Mouse (Mus musculus) hindbrain, embryonic 14.5 days (tissue): Measurements from ENCODE around the gene Uba52. TPM values are rescaled to one million over a fixed set of nuclear protein-coding genes. Genes with fewer than 3 reads are reported as not detected.

Experiments used
- ATAC-seq: fragments of 200-750 bp; cut with Nextera tagmentation; 2 replicates; pipeline ENCODE4 v1.8.0; 2017; ENCODE audit warnings: moderate number of reproducible peaks, mild to moderate bottlenecking, moderate TSS enrichment, moderate library complexity; ENCODE audit not compliant: low FRiP score
- DNase-seq: peaks from one replicate; pipeline ENCODE4 v3.0.0-alpha.2; 2015; ENCODE audit warnings: low spot score
- H3K27ac ChIP-seq: fragments of 300-500 bp; sonication (generic); 2 replicates; pipeline ENCODE4 v1.5.1; 2014; ENCODE audit warnings: mild to moderate bottlenecking, moderate library complexity
- H3K27me3 ChIP-seq: fragments of 300-500 bp; sonication (generic); 2 replicates; pipeline ENCODE4 v1.6.1; 2014; ENCODE audit warnings: mild to moderate bottlenecking, low read length, mixed read lengths; ENCODE audit not compliant: control insufficient read depth, insufficient read depth
- H3K36me3 ChIP-seq: fragments of 300-500 bp; sonication (generic); replicated peaks from 2 replicates; pipeline ENCODE4 v1.6.1; 2014; ENCODE audit not compliant: control insufficient read depth, insufficient read depth
- H3K4me1 ChIP-seq: fragments of 300-500 bp; sonication (generic); replicated peaks from 2 replicates; pipeline ENCODE4 v1.6.1; 2014; ENCODE audit warnings: antibody characterized with exemption, low read length, mixed read lengths; ENCODE audit not compliant: control insufficient read depth, insufficient read depth
- H3K4me2 ChIP-seq: fragments of 300-500 bp; sonication (generic); replicated peaks from 2 replicates; pipeline ENCODE4 v1.6.1; 2014; ENCODE audit warnings: mild to moderate bottlenecking, moderate library complexity
- H3K4me3 ChIP-seq: fragments of 300-500 bp; sonication (generic); replicated peaks from 2 replicates; pipeline ENCODE4 v1.5.1; 2014; ENCODE audit warnings: mild to moderate bottlenecking, low read length
- H3K9ac ChIP-seq: fragments of 300-500 bp; sonication (generic); 2 replicates; pipeline ENCODE4 v1.6.1; 2014
- H3K9me3 ChIP-seq: fragments of 300-500 bp; sonication (generic); 2 replicates; pipeline ENCODE4 v1.6.1; 2016; ENCODE audit warnings: low read length; ENCODE audit not compliant: control insufficient read depth
- WGBS: fragments of 180-500 bp; shearing (Covaris S2); extraction: QIAGEN DNeasy Blood & Tissue Kit; methylation state at CpG from one replicate; pipeline ENCODE4 v1.1.7; 2014; 5-methylcytosine and 5-hydroxymethylcytosine counted together
- polyA plus RNA-seq: library from polyadenylated mRNA; unstranded; fragments of >200 nt; fragmentation: Nextera tagmentation; extraction: Ambion mirVana; gene quantifications from 2 replicates; pipeline ENCODE4 v1.2.1, GENCODE M21; 2014

Gene Uba52
- polyA plus RNA-seq, 1 experiment from 2014 or later = 778 TPM

DNA sequence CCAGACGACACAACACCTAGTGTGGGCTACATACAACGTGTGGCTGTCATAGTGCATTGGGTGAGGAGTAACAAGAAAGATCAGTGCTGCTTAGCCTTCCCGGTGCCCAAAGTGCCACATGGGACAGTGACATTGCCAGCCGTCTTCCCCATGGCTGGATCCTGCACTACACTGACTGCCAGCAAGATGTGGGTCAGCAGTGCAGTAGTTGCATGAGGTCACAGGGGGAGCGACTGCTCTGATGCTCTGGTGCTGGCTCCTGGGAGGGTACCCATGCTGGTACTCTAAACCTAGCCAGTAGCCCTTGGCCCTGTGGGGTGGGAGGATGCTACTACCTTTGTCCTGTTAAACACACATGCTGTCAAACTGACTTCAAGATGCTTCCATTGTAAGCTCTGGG lies 50.4 kb downstream of the Uba52 start:
- ATAC-seq (no peak), DNase-seq (no peak)
- Histone ChIP-seq H3K4me3 (no peak overlapping the region), H3K9ac (no peak overlapping the region), H3K4me1 (no peaks in the 10 kb centered on the region), H3K9me3 (no peaks in the 10 kb centered on the region), H3K27me3 (no peaks in the 10 kb centered on the region), H3K27ac (no peak overlapping the region), H3K36me3 (no peaks in the 10 kb centered on the region), H3K4me2 (no peak overlapping the region)
- WGBS = 88% methylated on average over 5 of the region's 5 CpGs

DNA sequence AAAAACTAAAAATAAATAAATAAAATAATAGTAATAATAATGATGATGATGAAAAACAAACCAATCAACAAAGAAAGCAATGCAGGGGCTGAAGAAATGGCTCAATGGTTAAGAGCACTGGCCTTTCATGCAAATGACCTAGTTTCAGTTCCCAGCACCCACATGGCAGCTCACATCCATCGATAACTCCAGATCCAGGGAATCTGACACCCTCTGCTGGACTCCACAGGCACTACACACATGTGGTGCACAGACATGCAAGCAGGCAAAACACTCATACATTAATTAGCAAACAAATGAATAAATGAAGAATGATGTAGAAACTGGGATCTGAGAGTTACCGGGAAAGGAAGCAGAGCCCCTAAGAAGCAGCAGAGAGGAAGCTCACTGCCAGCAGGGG lies 51.0 kb downstream of the Uba52 start:
- Histone ChIP-seq H3K27ac (no peak overlapping the region), H3K9me3 (no peaks in the 10 kb centered on the region), H3K27me3 (no peaks in the 10 kb centered on the region), H3K36me3 (no peaks in the 10 kb centered on the region), H3K4me3 (no peak overlapping the region), H3K4me1 (no peaks in the 10 kb centered on the region), H3K9ac (no peak overlapping the region), H3K4me2 (no peak overlapping the region)
- DNase-seq = no peak
- ATAC-seq = no peak
- 99% methylated on average over 2 of the region's 2 CpGs for WGBS

- no peaks in the 10 kb centered on the region for H3K4me1 ChIP-seq
- H3K4me3 ChIP-seq = no peak overlapping the region
- H3K4me2 ChIP-seq = no peak overlapping the region
- no peak overlapping the region for H3K9ac ChIP-seq
- no peaks in the 10 kb centered on the region for H3K36me3 ChIP-seq
- no peaks in the 10 kb centered on the region for H3K27me3 ChIP-seq
- no peaks in the 10 kb centered on the region for H3K9me3 ChIP-seq
- WGBS = 89% methylated on average over 3 of the region's 3 CpGs
- DNase-seq (no peak), ATAC-seq (no peak)
- no peak overlapping the region for H3K27ac ChIP-seq
These were observed 52.1 kb downstream of the Uba52 start for GRCm38 (mm10) chr8:70458462-70458861.

Other genes starting within 250 kb of the Uba52 start
- 23.5 and 25.1 TPM in 2 replicates for gene Homer3, start 228.0 kb downstream of the Uba52 start, polyA plus RNA-seq
- gene Ddx49, start 208.3 kb downstream of the Uba52 start, polyA plus RNA-seq = 41.8 and 42.5 TPM in 2 replicates
- gene Cope, start 208.3 kb downstream of the Uba52 start, polyA plus RNA-seq = 256 and 288 TPM in 2 replicates
- gene Cers1, start 195.0 kb downstream of the Uba52 start, polyA plus RNA-seq = 42.9 TPM in 2 replicates
- 0.23 and 3.2 TPM in 2 replicates for gene Gdf1, start 181.0 kb downstream of the Uba52 start, polyA plus RNA-seq
- gene Upf1, start 157.5 kb downstream of the Uba52 start, polyA plus RNA-seq = 17.3 and 17.9 TPM in 2 replicates
- 0.10 and 0.27 TPM in 2 replicates for gene Comp, start 137.2 kb downstream of the Uba52 start, polyA plus RNA-seq
- 48.1 and 53.9 TPM in 2 replicates for gene Crtc1, start 71.2 kb downstream of the Uba52 start, polyA plus RNA-seq
- gene Klhl26, start 33.8 kb downstream of the Uba52 start, polyA plus RNA-seq = 28.5 and 30.0 TPM in 2 replicates
- gene Tmem59l, start 23.4 kb downstream of the Uba52 start, polyA plus RNA-seq = 143 and 149 TPM in 2 replicates
- gene Crlf1, start 17.6 kb downstream of the Uba52 start, polyA plus RNA-seq = 6.3 and 6.9 TPM in 2 replicates
- 161 and 166 TPM in 2 replicates for gene Rex1bd, start 4.0 kb downstream of the Uba52 start, polyA plus RNA-seq
- 328 and 332 TPM in 2 replicates for gene Fkbp8, start 16.9 kb upstream of the Uba52 start, polyA plus RNA-seq
- gene Kxd1, start 17.2 kb upstream of the Uba52 start, polyA plus RNA-seq = 45.4 and 46.5 TPM in 2 replicates
- 14.8 and 15.1 TPM in 2 replicates for gene Ell, start 28.7 kb upstream of the Uba52 start, polyA plus RNA-seq
- 86.8 and 96.6 TPM in 2 replicates for gene Isyna1, start 83.6 kb upstream of the Uba52 start, polyA plus RNA-seq
- gene Ssbp4, start 98.1 kb upstream of the Uba52 start, polyA plus RNA-seq = 165 and 173 TPM in 2 replicates
- 0.98 and 1.6 TPM in 2 replicates for gene Lrrc25, start 105.4 kb upstream of the Uba52 start, polyA plus RNA-seq
- 0.14 and 0.28 TPM in 2 replicates for gene Gdf15, start 121.7 kb upstream of the Uba52 start, polyA plus RNA-seq
- 74.0 and 89.3 TPM in 2 replicates for gene Pgpep1, start 149.6 kb upstream of the Uba52 start, polyA plus RNA-seq
- gene Lsm4, start 162.4 kb upstream of the Uba52 start, polyA plus RNA-seq = 180 and 197 TPM in 2 replicates
- gene Jund, start 188.1 kb upstream of the Uba52 start, polyA plus RNA-seq = 128 and 144 TPM in 2 replicates
- gene Iqcn, start 192.7 kb upstream of the Uba52 start, polyA plus RNA-seq = 0.07 and 0.15 TPM in 2 replicates
- gene Gm3336, start 207.7 kb upstream of the Uba52 start, polyA plus RNA-seq = not detected in 2 replicates
- gene Pde4c, start 212.9 kb upstream of the Uba52 start, polyA plus RNA-seq = 0.21 and 0.32 TPM in 2 replicates
- gene Rab3a, start 243.9 kb upstream of the Uba52 start, polyA plus RNA-seq = 519 and 565 TPM in 2 replicates